Mouse (Mus musculus) naive thymus-derived CD4-positive, alpha-beta T cell, adult 5 months (primary cell): ENCODE data around the gene Tor1a. TPM values are rescaled to one million over a fixed set of nuclear protein-coding genes. Genes with fewer than 3 reads are reported as not detected.

ENCODE experiments used
- polyA plus RNA-seq: library from polyadenylated mRNA; unstranded; fragments of 100-300 nt; shearing (Covaris generic); gene quantifications from one replicate; pipeline ENCODE4 v1.2.1, GENCODE M21; 2017

Tor1a gene
- 81.3 TPM for polyA plus RNA-seq

DNA sequence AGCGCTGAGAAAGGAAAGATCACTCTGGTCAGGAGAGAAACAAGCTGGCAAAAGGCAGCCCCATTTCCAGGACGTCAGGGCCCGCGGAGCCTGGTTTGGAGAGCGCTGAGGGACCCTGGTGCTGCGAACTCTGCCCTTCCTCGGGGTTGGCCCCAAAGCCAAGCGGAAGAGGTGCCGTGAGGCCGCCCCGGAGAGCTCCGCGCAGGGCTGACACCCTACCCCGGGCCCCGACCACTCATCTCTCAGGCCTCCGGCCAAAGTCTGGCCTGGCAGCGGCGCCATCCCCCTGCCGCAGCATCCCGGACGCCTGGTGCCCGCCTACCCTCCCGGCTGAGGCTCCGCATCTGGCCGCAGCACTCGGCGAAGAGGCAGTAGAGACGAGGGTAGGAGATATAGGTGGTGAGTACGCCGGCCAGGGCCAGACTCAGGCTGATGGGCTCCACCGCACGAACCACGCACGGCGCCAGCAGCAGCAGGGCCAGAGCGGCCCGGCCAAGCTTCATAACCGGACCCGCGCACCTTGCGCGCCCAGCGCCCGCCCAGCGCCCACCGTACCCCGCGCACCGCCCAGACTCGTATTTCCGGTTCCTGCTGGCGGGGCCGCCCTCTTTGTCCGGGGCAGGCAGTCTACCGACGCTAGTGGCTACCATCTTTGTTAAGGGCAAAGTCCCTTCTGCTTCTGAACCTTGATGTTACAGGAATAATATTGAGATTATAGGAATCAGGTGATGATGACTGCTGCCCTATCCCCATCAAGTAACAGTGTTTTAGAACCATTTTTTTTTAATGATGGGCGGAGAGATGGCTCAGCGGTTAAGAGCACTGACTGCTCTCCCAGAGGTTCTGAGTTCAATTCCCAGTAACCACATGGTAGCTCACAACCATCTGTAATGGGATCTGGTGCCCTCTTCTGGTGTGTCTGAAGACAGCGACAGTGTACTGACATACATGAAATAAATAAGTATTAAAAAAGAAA lies at the start of gene Tor1a:
Gene Tor1a, minus strand, starts transcription at position 582 of the 976 bp plus-strand sequence.

DNA sequence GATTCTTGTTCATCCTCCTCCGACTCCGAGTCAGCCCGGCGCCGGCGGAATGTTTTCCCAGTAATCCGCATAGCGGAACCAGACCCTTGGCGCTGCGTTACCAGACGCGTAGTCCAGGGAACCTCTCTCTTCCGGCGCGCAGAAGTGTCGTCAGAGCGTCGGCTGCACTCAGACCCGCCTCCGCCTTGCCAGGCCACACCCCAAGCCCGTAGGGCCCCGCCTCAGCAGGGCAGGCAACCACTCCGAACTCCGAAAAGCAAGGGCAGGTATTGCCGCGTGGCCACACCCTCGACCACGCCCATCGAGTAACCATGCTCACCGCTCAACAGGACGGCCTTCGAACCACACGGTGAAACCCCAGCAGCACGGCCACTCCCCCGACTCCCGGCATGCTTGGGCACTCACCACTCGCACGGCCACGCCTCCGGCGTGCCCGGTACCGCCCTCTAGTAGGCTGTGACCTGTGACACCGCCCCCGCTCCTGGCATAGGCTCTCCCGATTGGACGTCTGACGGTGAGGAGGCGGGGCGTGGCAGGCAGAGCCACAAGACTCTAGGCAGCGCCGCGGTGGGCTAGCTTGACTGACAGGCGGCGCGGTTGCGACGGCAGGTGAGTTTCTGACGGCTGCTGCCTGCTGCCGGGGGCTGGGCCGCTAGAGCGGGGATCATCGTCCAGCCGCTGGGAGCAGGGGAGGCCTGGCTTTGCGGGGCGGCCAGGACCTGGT lies 14.2 kb upstream of the Tor1a start, which contains the start of the genes BC005624 and Usp20:
Gene BC005624, minus strand, starts transcription at position 412 of the 724 bp plus-strand sequence.
Gene Usp20, plus strand, starts transcription at position 490 of the 724 bp plus-strand sequence.

DNA sequence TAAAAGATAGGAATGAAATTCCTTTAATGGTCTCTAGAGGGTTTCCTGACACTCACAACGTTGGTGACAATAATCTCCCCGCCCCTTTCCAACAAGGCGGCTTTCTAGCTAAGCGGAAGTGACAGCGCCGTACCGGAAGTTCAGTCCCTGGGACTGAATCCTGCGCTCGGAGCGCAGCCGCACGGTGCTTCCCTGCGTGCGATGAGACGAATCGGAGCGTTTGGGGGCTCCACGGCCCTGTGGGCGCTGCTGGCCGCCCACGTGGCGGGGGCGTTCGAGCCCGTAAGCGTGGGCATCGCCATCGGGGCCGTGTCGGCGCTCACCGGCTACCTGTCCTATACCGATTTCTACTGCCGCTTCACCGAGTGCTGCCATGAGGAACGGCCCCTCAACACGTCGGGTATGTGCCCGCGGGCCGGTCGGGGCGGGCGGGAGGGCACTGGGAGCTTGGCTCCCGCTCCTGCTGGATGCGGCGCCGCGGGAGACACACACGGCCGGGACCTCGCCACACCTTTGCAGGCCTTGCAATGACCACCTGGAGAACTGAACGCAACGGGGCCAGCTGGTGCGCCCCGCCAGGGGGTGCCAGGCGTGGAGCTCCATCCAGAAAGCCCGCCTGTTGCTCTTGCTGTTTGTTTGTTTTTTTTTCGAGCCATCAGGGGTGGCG lies 14.8 kb downstream of the Tor1a start, which contains the start of gene Tor1b:
Gene Tor1b, plus strand, starts transcription at position 136 of the 667 bp plus-strand sequence.

DNA sequence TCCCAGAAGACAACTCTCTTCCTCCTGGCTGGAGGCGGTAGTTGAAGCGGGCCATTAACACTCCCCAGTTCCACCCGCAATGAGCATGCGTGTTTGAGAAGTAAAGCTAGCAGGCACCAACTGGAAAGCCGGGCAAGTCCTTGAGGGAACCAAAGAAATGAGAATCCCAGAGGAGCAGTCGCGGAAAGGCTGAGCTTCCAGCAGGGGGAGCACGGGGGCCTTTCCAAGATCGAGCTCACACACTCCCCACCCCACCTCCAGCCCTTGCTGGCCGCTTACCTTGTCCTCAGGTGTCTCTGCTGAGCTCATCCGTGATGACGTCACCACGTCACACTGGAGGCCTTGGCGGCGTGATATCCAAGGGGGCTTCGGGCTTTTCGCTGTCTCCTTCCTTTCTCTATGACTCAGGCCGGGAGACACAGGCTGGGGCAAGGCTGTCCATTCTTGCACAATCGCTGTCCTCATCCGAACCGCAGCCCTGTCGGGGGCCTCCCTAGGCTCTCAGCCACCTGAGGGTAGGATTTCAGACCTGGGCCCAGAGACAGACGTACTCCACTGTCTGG lies 38.2 kb downstream of the Tor1a start, which contains the start of gene Ptges:
Gene Ptges, minus strand, starts transcription at position 381 of the 563 bp plus-strand sequence.

Other genes starting within 250 kb of the Tor1a start
- not detected for gene 1700001O22Rik, start 164.3 kb downstream of the Tor1a start, polyA plus RNA-seq
- 25.7 TPM for gene Ntmt1, start 160.1 kb downstream of the Tor1a start, polyA plus RNA-seq
- gene Asb6, start 137.6 kb downstream of the Tor1a start, polyA plus RNA-seq, result 64.4 TPM
- gene Prrx2, start 133.0 kb downstream of the Tor1a start, polyA plus RNA-seq, result not detected
- not detected for gene Ptges, start 38.1 kb downstream of the Tor1a start, polyA plus RNA-seq
- gene Tor1b, start 15.0 kb downstream of the Tor1a start, polyA plus RNA-seq, result 28.1 TPM
- gene BC005624, start 14.3 kb upstream of the Tor1a start, polyA plus RNA-seq, result 64.4 TPM
- 18.8 TPM for gene Usp20, start 14.3 kb upstream of the Tor1a start, polyA plus RNA-seq
- 77.6 TPM for gene Fnbp1, start 174.1 kb upstream of the Tor1a start, polyA plus RNA-seq
- gene Gpr107, start 184.4 kb upstream of the Tor1a start, polyA plus RNA-seq, result 31.5 TPM